Mouse (Mus musculus): Measurements from ENCODE around the gene Olfr910. TPM values are rescaled to one million over a fixed set of nuclear protein-coding genes. Genes with fewer than 3 reads are reported as not detected.

Gene Olfr910
- total RNA-seq (2014; rRNA removed) = not detected in 2 replicates
- not detected in 2 replicates for polyA plus RNA-seq (2015; fragmentation: Nextera tagmentation; extraction: Ambion mirVana)

DNA sequence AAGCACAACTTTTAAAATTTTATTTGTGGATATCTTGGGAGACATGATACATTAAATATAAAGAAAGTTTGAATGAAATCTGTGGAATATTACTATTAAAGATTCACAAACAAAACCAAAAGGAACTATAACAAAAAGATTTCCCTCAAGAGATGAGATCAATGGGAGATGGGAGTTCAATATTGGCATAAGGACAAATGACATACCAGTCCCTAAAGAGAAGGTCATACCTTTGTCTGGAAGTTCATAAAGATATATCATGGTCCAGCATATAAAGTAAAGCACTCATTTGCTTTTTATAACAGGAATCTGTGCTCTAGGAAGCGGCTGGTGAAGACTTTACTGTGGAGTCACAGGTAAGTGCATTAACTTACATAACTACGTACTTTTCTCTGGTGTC is at the start of gene Olfr910:
Gene Olfr910 (plus strand): TSS at position 301 of the 400 bp plus-strand sequence.
- no peak within 1 kb of the TSS for H3K4me2 ChIP-seq (ENCODE audit: low read depth, low read length)
- H3K9me3 ChIP-seq (ENCODE audit: low read length) = no peaks in the 10 kb centered on the region
- H3K9ac ChIP-seq (replicated peaks; ENCODE audit: low read length) = no peak within 1 kb of the TSS
- no peak for DNase-seq (ENCODE audit: low spot score)
- H3K36me3 ChIP-seq (ENCODE audit: insufficient read depth, low read length) = no peaks in the 10 kb centered on the region
- H3K4me1 ChIP-seq (ENCODE audit: insufficient read depth, low read length) = no peaks in the 10 kb centered on the region
- no peak for ATAC-seq
- H3K27me3 ChIP-seq (ENCODE audit: insufficient read depth, low read length) = no peaks in the 10 kb centered on the region
- H3K27ac ChIP-seq = no peak within 1 kb of the TSS
- H3K4me3 ChIP-seq (ENCODE audit: low read length) = no peak within 1 kb of the TSS
- TF ChIP-seq CTCF (IDR thresholded peaks at IDR 0.05; ENCODE audit: low read depth) = no peak
- 91% methylated on average over 2 of the region's 2 CpGs for WGBS

DNA sequence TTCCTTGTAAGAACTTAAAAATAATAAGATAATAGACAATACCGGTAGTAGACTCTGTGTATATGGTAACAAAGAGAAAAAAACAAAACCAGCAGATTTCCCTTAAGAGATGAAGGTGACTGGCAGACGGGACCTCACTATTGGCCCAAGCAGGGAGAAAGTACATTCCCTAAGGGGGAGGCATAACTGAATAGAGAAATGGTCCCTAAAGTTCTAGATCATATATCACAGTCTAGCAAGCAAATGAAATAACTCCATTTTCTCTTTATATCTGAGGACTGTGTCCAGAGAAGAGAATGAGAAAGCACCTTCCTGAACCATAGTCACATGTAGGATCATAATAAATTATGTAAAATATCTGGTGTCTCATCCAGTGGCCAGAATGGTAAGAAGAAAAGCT is 42.1 kb upstream of the Olfr910 start, which contains the start of gene Olfr907:
Gene Olfr907 (plus strand): TSS at position 301 of the 400 bp plus-strand sequence.
- WGBS = 87% methylated on average over 2 of the region's 2 CpGs
- DNase-seq (ENCODE audit: low spot score) (no peak), ATAC-seq (no peak)
- Histone ChIP-seq H3K4me1 (ENCODE audit: insufficient read depth, low read length) (no peaks in the 10 kb centered on the region), H3K4me2 (ENCODE audit: low read depth, low read length) (no peak within 1 kb of the TSS), H3K9ac (replicated peaks; ENCODE audit: low read length) (no peak within 1 kb of the TSS), H3K4me3 (ENCODE audit: low read length) (no peak within 1 kb of the TSS), H3K9me3 (ENCODE audit: low read length) (no peaks in the 10 kb centered on the region), H3K36me3 (ENCODE audit: insufficient read depth, low read length) (no peaks in the 10 kb centered on the region), H3K27me3 (ENCODE audit: insufficient read depth, low read length) (no peaks in the 10 kb centered on the region), H3K27ac (no peak within 1 kb of the TSS)
- TF ChIP-seq CTCF (IDR thresholded peaks at IDR 0.05; ENCODE audit: low read depth) = no peak

- H3K4me3 ChIP-seq (ENCODE audit: low read length) = no peak overlapping the region
- no peak for DNase-seq (ENCODE audit: low spot score)
- H3K27me3 ChIP-seq (ENCODE audit: insufficient read depth, low read length) = no peaks in the 10 kb centered on the region
- no peak for TF ChIP-seq CTCF (IDR thresholded peaks at IDR 0.05; ENCODE audit: low read depth)
- H3K27ac ChIP-seq = no peak overlapping the region
- no peak overlapping the region for H3K9ac ChIP-seq (replicated peaks; ENCODE audit: low read length)
- no peak for ATAC-seq
- no peak overlapping the region for H3K4me2 ChIP-seq (ENCODE audit: low read depth, low read length)
- no peaks in the 10 kb centered on the region for H3K4me1 ChIP-seq (ENCODE audit: insufficient read depth, low read length)
- H3K9me3 ChIP-seq (ENCODE audit: low read length) = no peaks in the 10 kb centered on the region
- H3K36me3 ChIP-seq (ENCODE audit: insufficient read depth, low read length) = no peaks in the 10 kb centered on the region
- 73% methylated on average over 2 of the region's 2 CpGs for whole genome bisulfite sequencing
Observed at GRCm38 (mm10) chr9:38512353-38512752, 25.3 kb upstream of the Olfr910 start.

- Histone ChIP-seq H3K36me3 (ENCODE audit: insufficient read depth, low read length) (no peaks in the 10 kb centered on the region), H3K27ac (no peak within 1 kb of the TSS), H3K4me2 (ENCODE audit: low read depth, low read length) (no peak within 1 kb of the TSS), H3K4me1 (ENCODE audit: insufficient read depth, low read length) (no peaks in the 10 kb centered on the region), H3K9me3 (ENCODE audit: low read length) (no peaks in the 10 kb centered on the region), H3K9ac (replicated peaks; ENCODE audit: low read length) (no peak within 1 kb of the TSS), H3K27me3 (ENCODE audit: insufficient read depth, low read length) (no peaks in the 10 kb centered on the region), H3K4me3 (ENCODE audit: low read length) (no peak within 1 kb of the TSS)
- TF ChIP-seq CTCF (IDR thresholded peaks at IDR 0.05; ENCODE audit: low read depth) = no peak
- 69% methylated on average over 1 of the region's 1 CpGs for WGBS
- no peak for DNase-seq (ENCODE audit: low spot score)
- ATAC-seq = no peak
Observed at GRCm38 (mm10) chr9:38521280-38521679, 16.4 kb upstream of the Olfr910 start, which contains the start of gene Olfr911-ps1. Gene Olfr911-ps1, plus strand, starts transcription at chr9:38521580.

GRCm38 (mm10) chr9:38579878-38580277 is 42.2 kb downstream of the Olfr910 start, which contains the start of gene Olfr912:
Gene Olfr912, plus strand, starts transcription at chr9:38580178.
- Histone ChIP-seq H3K9ac (replicated peaks; ENCODE audit: low read length) (no peak within 1 kb of the TSS), H3K27me3 (ENCODE audit: insufficient read depth, low read length) (no peaks in the 10 kb centered on the region), H3K4me2 (ENCODE audit: low read depth, low read length) (no peak within 1 kb of the TSS), H3K4me3 (ENCODE audit: low read length) (no peak within 1 kb of the TSS), H3K9me3 (ENCODE audit: low read length) (no peaks in the 10 kb centered on the region), H3K4me1 (ENCODE audit: insufficient read depth, low read length) (no peaks in the 10 kb centered on the region), H3K27ac (no peak within 1 kb of the TSS), H3K36me3 (ENCODE audit: insufficient read depth, low read length) (no peaks in the 10 kb centered on the region)
- TF ChIP-seq CTCF (IDR thresholded peaks at IDR 0.05; ENCODE audit: low read depth) = no peak
- ATAC-seq = no peak
- DNase-seq (ENCODE audit: low spot score) = no peak
- 87% methylated on average over 1 of the region's 1 CpGs for WGBS

Other genes with a start within 250 kb of the Olfr910 start
- gene Olfr896-ps1, start 246.7 kb upstream of the Olfr910 start, total RNA-seq (2014; rRNA removed) = not detected in 2 replicates
- gene Olfr896-ps1, start 246.7 kb upstream of the Olfr910 start, polyA plus RNA-seq (2015; fragmentation: Nextera tagmentation; extraction: Ambion mirVana) = not detected in 2 replicates
- gene Olfr25, start 208.8 kb upstream of the Olfr910 start, total RNA-seq (2014; rRNA removed) = not detected in 2 replicates
- not detected in 2 replicates for gene Olfr25, start 208.8 kb upstream of the Olfr910 start, polyA plus RNA-seq (2015; fragmentation: Nextera tagmentation; extraction: Ambion mirVana)
- gene Olfr898, start 189.4 kb upstream of the Olfr910 start, total RNA-seq (2014; rRNA removed) = not detected in 2 replicates
- gene Olfr898, start 189.4 kb upstream of the Olfr910 start, polyA plus RNA-seq (2015; fragmentation: Nextera tagmentation; extraction: Ambion mirVana) = not detected in 2 replicates
- gene Olfr250, start 171.0 kb upstream of the Olfr910 start, total RNA-seq (2014; rRNA removed) = not detected in 2 replicates
- not detected in 2 replicates for gene Olfr250, start 171.0 kb upstream of the Olfr910 start, polyA plus RNA-seq (2015; fragmentation: Nextera tagmentation; extraction: Ambion mirVana)
- not detected in 2 replicates for gene Olfr251, start 160.8 kb upstream of the Olfr910 start, total RNA-seq (2014; rRNA removed)
- not detected in 2 replicates for gene Olfr251, start 160.8 kb upstream of the Olfr910 start, polyA plus RNA-seq (2015; fragmentation: Nextera tagmentation; extraction: Ambion mirVana)
- gene Olfr147, start 136.2 kb upstream of the Olfr910 start, total RNA-seq (2014; rRNA removed) = not detected in 2 replicates
- not detected in 2 replicates for gene Olfr147, start 136.2 kb upstream of the Olfr910 start, polyA plus RNA-seq (2015; fragmentation: Nextera tagmentation; extraction: Ambion mirVana)
- not detected in 2 replicates for gene Olfr901, start 108.4 kb upstream of the Olfr910 start, total RNA-seq (2014; rRNA removed)
- gene Olfr901, start 108.4 kb upstream of the Olfr910 start, polyA plus RNA-seq (2015; fragmentation: Nextera tagmentation; extraction: Ambion mirVana) = not detected in 2 replicates
- gene Olfr902, start 90.2 kb upstream of the Olfr910 start, total RNA-seq (2014; rRNA removed) = not detected in 2 replicates
- gene Olfr902, start 90.2 kb upstream of the Olfr910 start, polyA plus RNA-seq (2015; fragmentation: Nextera tagmentation; extraction: Ambion mirVana) = not detected in 2 replicates
- gene Olfr904, start 74.7 kb upstream of the Olfr910 start, total RNA-seq (2014; rRNA removed) = not detected in 2 replicates
- gene Olfr904, start 74.7 kb upstream of the Olfr910 start, polyA plus RNA-seq (2015; fragmentation: Nextera tagmentation; extraction: Ambion mirVana) = not detected in 2 replicates
- not detected in 2 replicates for gene Olfr905, start 66.7 kb upstream of the Olfr910 start, total RNA-seq (2014; rRNA removed)
- not detected in 2 replicates for gene Olfr905, start 66.7 kb upstream of the Olfr910 start, polyA plus RNA-seq (2015; fragmentation: Nextera tagmentation; extraction: Ambion mirVana)
- not detected in 2 replicates for gene Olfr906, start 50.8 kb upstream of the Olfr910 start, total RNA-seq (2014; rRNA removed)
- not detected in 2 replicates for gene Olfr906, start 50.8 kb upstream of the Olfr910 start, polyA plus RNA-seq (2015; fragmentation: Nextera tagmentation; extraction: Ambion mirVana)
- gene Olfr907, start 42.0 kb upstream of the Olfr910 start, total RNA-seq (2014; rRNA removed) = not detected in 2 replicates
- gene Olfr907, start 42.0 kb upstream of the Olfr910 start, polyA plus RNA-seq (2015; fragmentation: Nextera tagmentation; extraction: Ambion mirVana) = not detected in 2 replicates
- gene Olfr911-ps1, start 16.3 kb upstream of the Olfr910 start, total RNA-seq (2014; rRNA removed) = not detected in 2 replicates
- not detected in 2 replicates for gene Olfr911-ps1, start 16.3 kb upstream of the Olfr910 start, polyA plus RNA-seq (2015; fragmentation: Nextera tagmentation; extraction: Ambion mirVana)
- gene Olfr912, start 42.3 kb downstream of the Olfr910 start, total RNA-seq (2014; rRNA removed) = not detected in 2 replicates
- gene Olfr912, start 42.3 kb downstream of the Olfr910 start, polyA plus RNA-seq (2015; fragmentation: Nextera tagmentation; extraction: Ambion mirVana) = not detected in 2 replicates
- gene Olfr913, start 54.9 kb downstream of the Olfr910 start, total RNA-seq (2014; rRNA removed) = not detected in 2 replicates
- not detected in 2 replicates for gene Olfr913, start 54.9 kb downstream of the Olfr910 start, polyA plus RNA-seq (2015; fragmentation: Nextera tagmentation; extraction: Ambion mirVana)
- not detected in 2 replicates for gene Olfr914, start 67.3 kb downstream of the Olfr910 start, total RNA-seq (2014; rRNA removed)
- gene Olfr914, start 67.3 kb downstream of the Olfr910 start, polyA plus RNA-seq (2015; fragmentation: Nextera tagmentation; extraction: Ambion mirVana) = not detected in 2 replicates
- not detected in 2 replicates for gene Olfr916, start 122.0 kb downstream of the Olfr910 start, total RNA-seq (2014; rRNA removed)
- not detected in 2 replicates for gene Olfr916, start 122.0 kb downstream of the Olfr910 start, polyA plus RNA-seq (2015; fragmentation: Nextera tagmentation; extraction: Ambion mirVana)
- not detected in 2 replicates for gene Olfr917, start 128.0 kb downstream of the Olfr910 start, total RNA-seq (2014; rRNA removed)
- not detected in 2 replicates for gene Olfr917, start 128.0 kb downstream of the Olfr910 start, polyA plus RNA-seq (2015; fragmentation: Nextera tagmentation; extraction: Ambion mirVana)
- gene Olfr918, start 136.8 kb downstream of the Olfr910 start, total RNA-seq (2014; rRNA removed) = not detected in 2 replicates
- not detected in 2 replicates for gene Olfr918, start 136.8 kb downstream of the Olfr910 start, polyA plus RNA-seq (2015; fragmentation: Nextera tagmentation; extraction: Ambion mirVana)
- not detected in 2 replicates for gene Olfr919, start 165.8 kb downstream of the Olfr910 start, total RNA-seq (2014; rRNA removed)
- not detected in 2 replicates for gene Olfr919, start 165.8 kb downstream of the Olfr910 start, polyA plus RNA-seq (2015; fragmentation: Nextera tagmentation; extraction: Ambion mirVana)
- 9.2 and 14.1 TPM in 2 replicates for gene Vwa5a, start 180.4 kb downstream of the Olfr910 start, total RNA-seq (2014; rRNA removed)
- 9.4 and 10.2 TPM in 2 replicates for gene Vwa5a, start 180.4 kb downstream of the Olfr910 start, polyA plus RNA-seq (2015; fragmentation: Nextera tagmentation; extraction: Ambion mirVana)
- 0.21 TPM in 1 of 2 replicates, not detected in the other for gene Olfr920, start 214.4 kb downstream of the Olfr910 start, total RNA-seq (2014; rRNA removed)
- 0.03 and 0.06 TPM in 2 replicates for gene Olfr920, start 214.4 kb downstream of the Olfr910 start, polyA plus RNA-seq (2015; fragmentation: Nextera tagmentation; extraction: Ambion mirVana)
- gene Olfr921, start 235.2 kb downstream of the Olfr910 start, total RNA-seq (2014; rRNA removed) = not detected in 2 replicates
- not detected in 2 replicates for gene Olfr921, start 235.2 kb downstream of the Olfr910 start, polyA plus RNA-seq (2015; fragmentation: Nextera tagmentation; extraction: Ambion mirVana)

Data from hindbrain, postnatal 0 days (tissue).